Mouse (Mus musculus) bone marrow, adult 2 months (tissue): Measurements from ENCODE around the gene Rxfp4.

Source experiments
- CTCF ChIP-seq: fragments of 200-500 bp; IDR thresholded peaks from 2 replicates; pipeline ENCODE4 v1.5.1; 2011; ENCODE audit warnings: low read length, control low read depth; ENCODE audit not compliant: control insufficient read depth, insufficient read depth
- POLR2A ChIP-seq: fragments of 200-500 bp; IDR thresholded peaks from 2 replicates; pipeline ENCODE4 v1.6.1; 2011; ENCODE audit warnings: low read depth, mild to moderate bottlenecking, control low read depth, low read length, borderline replicate concordance; ENCODE audit not compliant: control insufficient read depth

- TF ChIP-seq CTCF (no peak), POLR2A (no peak)
These were observed 43.9 kb downstream of the Rxfp4 start for GRCm38 (mm10) chr3:88609066-88609465.
